Mouse (Mus musculus) embryonic facial prominence, embryonic 10.5 days (tissue): ENCODE results near the gene Arid5b. TPM values are rescaled to one million over a fixed set of nuclear protein-coding genes. Genes with fewer than 3 reads are reported as not detected.

Source experiments
- DNase-seq: peaks from one replicate; pipeline ENCODE4 v3.0.0-alpha.2; 2017; ENCODE audit warnings: low spot score
- H3K27ac ChIP-seq: fragments of 300-500 bp; sonication (generic); replicated peaks from 2 replicates; pipeline ENCODE4 v1.5.1; 2016; ENCODE audit warnings: mild to moderate bottlenecking
- H3K27me3 ChIP-seq: fragments of 300-500 bp; sonication (generic); replicated peaks from 2 replicates; pipeline ENCODE4 v1.6.1; 2016; ENCODE audit warnings: low read depth, mild to moderate bottlenecking; ENCODE audit not compliant: poor library complexity, severe bottlenecking
- H3K36me3 ChIP-seq: fragments of 300-500 bp; sonication (generic); replicated peaks from 2 replicates; pipeline ENCODE4 v1.6.1; 2016; ENCODE audit warnings: mild to moderate bottlenecking, moderate library complexity
- H3K4me1 ChIP-seq: fragments of 300-500 bp; sonication (generic); 2 replicates; pipeline ENCODE4 v1.6.1; 2016
- H3K4me3 ChIP-seq: fragments of 300-500 bp; sonication (generic); 2 replicates; pipeline ENCODE4 v1.5.1; 2016; ENCODE audit warnings: mild to moderate bottlenecking, moderate library complexity
- H3K9me3 ChIP-seq: fragments of 300-500 bp; sonication (generic); 2 replicates; pipeline ENCODE4 v1.6.1; 2016; ENCODE audit warnings: mild to moderate bottlenecking
- WGBS: fragments of 180-500 bp; shearing (Covaris S2); methylation state at CpG from one replicate; pipeline ENCODE4 v1.1.7; 2016; 5-methylcytosine and 5-hydroxymethylcytosine counted together
- polyA plus RNA-seq: library from polyadenylated mRNA; unstranded; fragments of >200 nt; fragmentation: Nextera tagmentation; extraction: Ambion mirVana; gene quantifications from 2 replicates; pipeline ENCODE4 v1.2.1, GENCODE M21; 2016

The Arid5b gene
- polyA plus RNA-seq, 1 experiment from 2014 or later, result 19.7 TPM

GRCm38 (mm10) chr10:68051316-68051933 is 227.1 kb downstream of the Arid5b start:
- Histone ChIP-seq H3K27ac (no peak overlapping the region), H3K27me3 (no peaks in the 10 kb centered on the region), H3K36me3 (no peaks in the 10 kb centered on the region), H3K9me3 (0 out of 2 replicates have a peak, but pooled peaks cover 2% of the 10 kb centered on the region), H3K4me1 (no peaks in the 10 kb centered on the region), H3K4me3 (no peak overlapping the region)
- no peak for DNase-seq
- 93% methylated on average over 14 of the region's 14 CpGs for WGBS

GRCm38 (mm10) chr10:68050882-68051281 is 227.7 kb downstream of the Arid5b start:
- DNase-seq, result no peak
- no peaks in the 10 kb centered on the region for H3K27me3 ChIP-seq
- H3K36me3 ChIP-seq, result no peaks in the 10 kb centered on the region
- H3K27ac ChIP-seq, result no peak overlapping the region
- 91% methylated on average over 13 of the region's 13 CpGs for WGBS
- 0 out of 2 replicates have a peak, but pooled peaks cover 2% of the 10 kb centered on the region for H3K9me3 ChIP-seq
- no peaks in the 10 kb centered on the region for H3K4me1 ChIP-seq
- H3K4me3 ChIP-seq, result no peak overlapping the region

GRCm38 (mm10) chr10:68048641-68049305 is 229.8 kb downstream of the Arid5b start:
- Histone ChIP-seq H3K4me3 (no peak overlapping the region), H3K27me3 (no peaks in the 10 kb centered on the region), H3K4me1 (peaks cover 5% of the 10 kb centered on the region), H3K9me3 (0 out of 2 replicates have a peak, but pooled peaks cover 2% of the 10 kb centered on the region), H3K36me3 (peaks cover 10% of the 10 kb centered on the region; the same call in 1 of the 2 replicates), H3K27ac (no peak overlapping the region)
- no peak for DNase-seq
- 88% methylated on average over 8 of the region's 8 CpGs for WGBS

GRCm38 (mm10) chr10:68044864-68045263 is 233.7 kb downstream of the Arid5b start:
- H3K9me3 ChIP-seq, result no peaks in the 10 kb centered on the region
- no peak for DNase-seq
- WGBS, result 90% methylated on average over 8 of the region's 8 CpGs
- H3K27me3 ChIP-seq, result no peaks in the 10 kb centered on the region
- H3K4me1 ChIP-seq, result peaks cover 7% of the 10 kb centered on the region
- no peak overlapping the region for H3K4me3 ChIP-seq
- H3K27ac ChIP-seq, result no peak overlapping the region
- peaks cover 23% of the 10 kb centered on the region for H3K36me3 ChIP-seq

GRCm38 (mm10) chr10:68043973-68044372 is 234.6 kb downstream of the Arid5b start:
- H3K4me1 ChIP-seq, result peaks cover 7% of the 10 kb centered on the region
- peaks cover 23% of the 10 kb centered on the region for H3K36me3 ChIP-seq
- H3K27ac ChIP-seq, result peak overlapping the region; percentile 30; the same call in 1 of the 2 replicates
- no peaks in the 10 kb centered on the region for H3K27me3 ChIP-seq
- WGBS, result 32% methylated on average over 6 of the region's 6 CpGs
- H3K9me3 ChIP-seq, result no peaks in the 10 kb centered on the region
- peak; percentile 27 for DNase-seq
- H3K4me3 ChIP-seq, result no peak overlapping the region
